Mouse (Mus musculus) hindbrain, embryonic 14.5 days (tissue): ENCODE measurements around the gene Metap1. TPM values are rescaled to one million over a fixed set of nuclear protein-coding genes. Genes with fewer than 3 reads are reported as not detected.

Source experiments
- ATAC-seq: fragments of 200-750 bp; cut with Nextera tagmentation; 2 replicates; pipeline ENCODE4 v1.8.0; 2017; ENCODE audit warnings: moderate number of reproducible peaks, mild to moderate bottlenecking, moderate TSS enrichment, moderate library complexity; ENCODE audit not compliant: low FRiP score
- DNase-seq: peaks from one replicate; pipeline ENCODE4 v3.0.0-alpha.2; 2015; ENCODE audit warnings: low spot score
- H3K27ac ChIP-seq: fragments of 300-500 bp; sonication (generic); 2 replicates; pipeline ENCODE4 v1.5.1; 2014; ENCODE audit warnings: mild to moderate bottlenecking, moderate library complexity
- H3K27me3 ChIP-seq: fragments of 300-500 bp; sonication (generic); 2 replicates; pipeline ENCODE4 v1.6.1; 2014; ENCODE audit warnings: mild to moderate bottlenecking, low read length, mixed read lengths; ENCODE audit not compliant: control insufficient read depth, insufficient read depth
- H3K36me3 ChIP-seq: fragments of 300-500 bp; sonication (generic); replicated peaks from 2 replicates; pipeline ENCODE4 v1.6.1; 2014; ENCODE audit not compliant: control insufficient read depth, insufficient read depth
- H3K4me1 ChIP-seq: fragments of 300-500 bp; sonication (generic); replicated peaks from 2 replicates; pipeline ENCODE4 v1.6.1; 2014; ENCODE audit warnings: antibody characterized with exemption, low read length, mixed read lengths; ENCODE audit not compliant: control insufficient read depth, insufficient read depth
- H3K4me2 ChIP-seq: fragments of 300-500 bp; sonication (generic); replicated peaks from 2 replicates; pipeline ENCODE4 v1.6.1; 2014; ENCODE audit warnings: mild to moderate bottlenecking, moderate library complexity
- H3K4me3 ChIP-seq: fragments of 300-500 bp; sonication (generic); replicated peaks from 2 replicates; pipeline ENCODE4 v1.5.1; 2014; ENCODE audit warnings: mild to moderate bottlenecking, low read length
- H3K9ac ChIP-seq: fragments of 300-500 bp; sonication (generic); 2 replicates; pipeline ENCODE4 v1.6.1; 2014
- H3K9me3 ChIP-seq: fragments of 300-500 bp; sonication (generic); 2 replicates; pipeline ENCODE4 v1.6.1; 2016; ENCODE audit warnings: low read length; ENCODE audit not compliant: control insufficient read depth
- WGBS: fragments of 180-500 bp; shearing (Covaris S2); extraction: QIAGEN DNeasy Blood & Tissue Kit; methylation state at CpG from one replicate; pipeline ENCODE4 v1.1.7; 2014; 5-methylcytosine and 5-hydroxymethylcytosine counted together
- polyA plus RNA-seq: library from polyadenylated mRNA; unstranded; fragments of >200 nt; fragmentation: Nextera tagmentation; extraction: Ambion mirVana; gene quantifications from 2 replicates; pipeline ENCODE4 v1.2.1, GENCODE M21; 2014

Gene Metap1
- polyA plus RNA-seq, 1 experiment from 2014 or later: 58.3 TPM

DNA sequence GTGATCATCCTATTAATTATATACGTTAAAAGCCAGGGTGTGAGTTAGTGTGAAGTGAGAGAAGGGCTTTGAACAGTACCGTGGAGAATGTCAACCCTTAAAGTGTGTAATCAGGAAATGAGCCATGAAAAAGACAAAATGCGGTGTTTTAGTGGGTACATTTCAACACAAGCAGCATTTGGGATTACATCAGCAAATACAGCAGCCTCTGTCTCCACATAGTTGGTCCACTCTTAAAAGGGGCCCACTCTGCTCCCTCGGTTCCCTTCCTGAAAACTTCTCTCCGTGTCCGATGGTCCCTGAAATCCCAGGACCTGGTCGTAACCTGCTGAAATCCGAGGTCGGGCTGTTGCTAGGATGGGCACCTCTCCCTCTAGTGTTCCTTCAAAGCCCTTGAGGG is 47.1 kb downstream of the Metap1 start:
- peaks cover 15% of the 10 kb centered on the region for H3K36me3 ChIP-seq
- no peaks in the 10 kb centered on the region for H3K27me3 ChIP-seq
- peaks cover 8% of the 10 kb centered on the region for H3K4me1 ChIP-seq
- peak overlapping the region; percentile 71 for H3K4me2 ChIP-seq
- ATAC-seq (no peak), DNase-seq (no peak)
- peak overlapping the region; percentile 80 for H3K9ac ChIP-seq
- WGBS: 2% methylated on average over 9 of the region's 9 CpGs
- H3K9me3 ChIP-seq: no peaks in the 10 kb centered on the region
- H3K27ac ChIP-seq: peak overlapping the region; percentile 77; the same call in 1 of the 2 replicates
- peak overlapping the region; percentile 74 for H3K4me3 ChIP-seq

GRCm38 (mm10) chr3:138438716-138439115 is 50.6 kb downstream of the Metap1 start:
- no peaks in the 10 kb centered on the region for H3K4me1 ChIP-seq

GRCm38 (mm10) chr3:138431835-138432234 is 57.5 kb downstream of the Metap1 start:
- DNase-seq (peak; percentile 86), ATAC-seq (0 out of 2 replicates have a peak, but pooled peaks have one; percentile 69)
- Histone ChIP-seq H3K4me3 (no peak overlapping the region), H3K4me1 (no peaks in the 10 kb centered on the region), H3K9ac (no peak overlapping the region), H3K27ac (no peak overlapping the region), H3K4me2 (no peak overlapping the region), H3K9me3 (no peaks in the 10 kb centered on the region), H3K36me3 (no peaks in the 10 kb centered on the region), H3K27me3 (no peaks in the 10 kb centered on the region)
- WGBS: 78% methylated on average over 2 of the region's 2 CpGs

More at GRCm38 (mm10) chr3:138438716-138439115, 50.6 kb downstream of the Metap1 start:
- no peak overlapping the region for H3K4me2 ChIP-seq
- H3K27ac ChIP-seq: no peak overlapping the region
- no peaks in the 10 kb centered on the region for H3K9me3 ChIP-seq
- ATAC-seq (no peak), DNase-seq (no peak)
- H3K4me3 ChIP-seq: no peak overlapping the region
- H3K9ac ChIP-seq: no peak overlapping the region
- H3K27me3 ChIP-seq: no peaks in the 10 kb centered on the region
- WGBS: 70% methylated on average over 3 of the region's 3 CpGs
- H3K36me3 ChIP-seq: no peaks in the 10 kb centered on the region

DNA sequence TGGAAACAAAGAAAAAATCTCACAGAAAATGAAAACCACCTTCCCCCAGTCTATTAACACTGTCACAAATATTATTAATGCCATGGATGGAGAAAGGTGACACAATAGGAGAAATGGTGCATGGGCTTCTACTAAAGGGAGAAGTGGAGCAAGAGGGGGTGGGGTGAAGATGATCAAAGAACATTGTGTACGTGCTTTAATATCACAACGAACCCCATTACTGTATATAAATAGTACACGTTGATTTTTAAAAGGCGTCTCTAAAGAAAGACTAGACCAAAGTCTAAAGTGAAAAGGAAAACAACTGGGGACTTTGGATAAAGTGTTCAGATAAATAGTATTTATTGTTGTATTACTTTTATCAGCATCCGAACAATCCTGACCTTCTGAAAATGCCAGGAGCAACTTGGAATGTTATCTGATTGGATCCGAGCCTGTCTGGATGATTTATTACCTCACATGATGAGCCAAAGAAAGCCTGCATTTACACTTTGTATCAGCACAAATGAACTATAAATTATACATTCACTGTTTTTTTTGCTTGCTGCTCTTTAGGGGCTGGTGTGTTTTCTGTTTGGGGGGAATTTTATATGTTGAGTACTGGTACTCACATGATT is 58.8 kb downstream of the Metap1 start:
- Histone ChIP-seq H3K27me3 (no peaks in the 10 kb centered on the region), H3K4me2 (no peak overlapping the region), H3K9me3 (no peaks in the 10 kb centered on the region), H3K4me1 (no peaks in the 10 kb centered on the region), H3K36me3 (no peaks in the 10 kb centered on the region), H3K4me3 (no peak overlapping the region), H3K9ac (no peak overlapping the region), H3K27ac (no peak overlapping the region)
- ATAC-seq (no peak), DNase-seq (no peak)
- 78% methylated on average over 6 of the region's 6 CpGs for WGBS

DNA sequence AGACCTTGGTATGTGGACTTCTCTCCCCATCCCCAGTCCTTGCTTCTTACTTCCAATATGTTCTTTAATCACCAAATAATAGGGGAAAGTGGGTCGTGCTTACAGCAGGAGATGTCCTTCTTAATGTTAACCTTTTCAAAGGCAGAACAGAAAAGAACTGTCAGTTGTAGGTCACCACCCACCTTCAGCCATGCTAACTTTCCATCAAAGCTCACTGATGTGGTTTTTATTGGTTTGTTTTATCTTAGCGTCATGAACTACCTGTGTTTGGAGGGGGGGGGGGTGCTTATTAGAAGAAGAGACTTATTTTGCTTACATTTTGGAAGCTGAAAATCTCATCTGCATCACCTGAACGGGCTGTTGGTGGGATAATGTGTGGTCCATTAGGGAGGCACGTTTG is 65.1 kb downstream of the Metap1 start:
- H3K27ac ChIP-seq: no peak overlapping the region
- no peak overlapping the region for H3K4me3 ChIP-seq
- H3K4me2 ChIP-seq: no peak overlapping the region
- H3K4me1 ChIP-seq: no peaks in the 10 kb centered on the region
- no peaks in the 10 kb centered on the region for H3K36me3 ChIP-seq
- no peak overlapping the region for H3K9ac ChIP-seq
- no peaks in the 10 kb centered on the region for H3K27me3 ChIP-seq
- DNase-seq (no peak), ATAC-seq (no peak)
- H3K9me3 ChIP-seq: no peaks in the 10 kb centered on the region
- WGBS: 69% methylated on average over 4 of the region's 4 CpGs

DNA sequence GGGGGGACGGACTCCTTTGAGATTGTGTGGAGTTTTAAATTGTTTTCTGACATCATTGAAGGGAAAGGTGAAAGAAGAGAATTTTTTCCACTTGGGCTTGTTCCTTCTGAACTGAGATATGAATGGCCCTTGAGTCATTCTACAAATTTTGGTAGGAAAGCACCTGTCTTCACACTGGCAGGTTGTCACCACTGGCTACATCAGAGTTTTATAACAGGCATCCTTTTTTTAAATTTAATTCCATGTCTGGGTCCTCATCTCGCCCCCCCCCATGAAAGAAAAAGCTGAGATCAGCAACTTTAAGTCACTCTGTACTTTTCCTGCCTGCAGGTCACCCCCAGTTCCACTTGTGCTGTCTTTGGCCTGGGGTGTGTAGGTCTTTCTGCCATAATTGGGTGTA is 65.7 kb downstream of the Metap1 start:
- WGBS: 72% methylated on average over 2 of the region's 2 CpGs
- ATAC-seq: no peak
- no peaks in the 10 kb centered on the region for H3K36me3 ChIP-seq
- no peaks in the 10 kb centered on the region for H3K27me3 ChIP-seq
- DNase-seq: no peak
- H3K4me2 ChIP-seq: no peak overlapping the region
- H3K4me3 ChIP-seq: no peak overlapping the region
- no peaks in the 10 kb centered on the region for H3K9me3 ChIP-seq
- no peaks in the 10 kb centered on the region for H3K4me1 ChIP-seq
- no peak overlapping the region for H3K27ac ChIP-seq
- H3K9ac ChIP-seq: no peak overlapping the region

- 91% methylated on average over 3 of the region's 3 CpGs for WGBS
- Histone ChIP-seq H3K4me2 (no peak overlapping the region), H3K9ac (no peak overlapping the region), H3K27me3 (no peaks in the 10 kb centered on the region), H3K9me3 (no peaks in the 10 kb centered on the region), H3K36me3 (no peaks in the 10 kb centered on the region), H3K4me1 (no peaks in the 10 kb centered on the region), H3K27ac (no peak overlapping the region), H3K4me3 (no peak overlapping the region)
- ATAC-seq: no peak
- DNase-seq: no peak
These were observed 68.9 kb downstream of the Metap1 start for GRCm38 (mm10) chr3:138420385-138420784.

GRCm38 (mm10) chr3:138419369-138419768 is 69.9 kb downstream of the Metap1 start:
- H3K4me1 ChIP-seq: no peaks in the 10 kb centered on the region
- no peaks in the 10 kb centered on the region for H3K36me3 ChIP-seq
- H3K4me3 ChIP-seq: no peak overlapping the region
- DNase-seq (no peak), ATAC-seq (no peak)
- no peaks in the 10 kb centered on the region for H3K27me3 ChIP-seq
- H3K4me2 ChIP-seq: no peak overlapping the region
- H3K9me3 ChIP-seq: no peaks in the 10 kb centered on the region
- no peak overlapping the region for H3K9ac ChIP-seq
- H3K27ac ChIP-seq: no peak overlapping the region
- WGBS: 83% methylated on average over 6 of the region's 6 CpGs

DNA sequence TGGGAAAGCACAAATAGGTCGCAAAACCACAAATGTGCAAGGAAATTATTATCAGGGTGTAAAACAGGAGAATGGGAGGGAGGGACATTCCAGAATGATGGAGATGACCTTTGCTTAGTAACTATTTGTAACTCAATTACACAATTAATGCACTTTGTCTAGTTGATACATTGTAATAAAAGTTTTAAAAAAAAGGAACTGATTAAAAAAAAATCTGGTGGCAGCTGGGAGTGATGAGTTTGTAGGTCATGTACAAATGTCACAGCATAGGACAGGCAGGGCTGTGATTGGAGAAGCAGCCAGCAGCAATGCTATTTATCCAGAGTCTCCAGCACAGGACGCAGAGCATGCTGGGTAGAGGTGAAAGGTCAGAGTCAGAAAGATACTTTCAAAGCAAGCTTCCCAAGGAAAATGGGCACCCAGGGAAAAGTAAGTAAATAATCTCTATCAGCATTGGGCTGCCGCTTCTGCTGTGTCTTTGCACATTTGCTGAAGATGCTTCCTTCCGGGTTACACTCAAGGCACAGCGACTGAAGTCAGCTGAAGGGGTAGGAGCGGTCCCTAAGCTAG is 74.1 kb downstream of the Metap1 start, which contains the start of gene Adh4:
Gene Adh4 (plus strand): TSS at position 346 of the 570 bp plus-strand sequence.
- no peak within 1 kb of the TSS for H3K9ac ChIP-seq
- H3K4me3 ChIP-seq: no peak within 1 kb of the TSS
- no peaks in the 10 kb centered on the region for H3K36me3 ChIP-seq
- 75% methylated on average over 6 of the region's 6 CpGs for WGBS
- no peak within 1 kb of the TSS for H3K4me2 ChIP-seq
- H3K27ac ChIP-seq: no peak within 1 kb of the TSS
- H3K27me3 ChIP-seq: no peaks in the 10 kb centered on the region
- no peaks in the 10 kb centered on the region for H3K4me1 ChIP-seq
- no peaks in the 10 kb centered on the region for H3K9me3 ChIP-seq
- DNase-seq: no peak
- ATAC-seq: no peak
